Mouse (Mus musculus) CD4-positive, CD25-positive, alpha-beta regulatory T cell, adult 4 months (primary cell): Measurements from ENCODE around the gene Cdc25a. TPM values are rescaled to one million over a fixed set of nuclear protein-coding genes. Genes with fewer than 3 reads are reported as not detected.

ENCODE experiments used
- ATAC-seq: one replicate; pipeline ENCODE4 v1.8.0; 2017
- polyA plus RNA-seq, 2 experiments: library from polyadenylated mRNA; unstranded; fragments of 100-300 nt; shearing (Covaris generic); gene quantifications; one replicate each; pipeline ENCODE4 v1.2.1; 2017

The Cdc25a gene
- polyA plus RNA-seq, 2 experiments from 2014 or later = 7.0 to 7.4 TPM

DNA sequence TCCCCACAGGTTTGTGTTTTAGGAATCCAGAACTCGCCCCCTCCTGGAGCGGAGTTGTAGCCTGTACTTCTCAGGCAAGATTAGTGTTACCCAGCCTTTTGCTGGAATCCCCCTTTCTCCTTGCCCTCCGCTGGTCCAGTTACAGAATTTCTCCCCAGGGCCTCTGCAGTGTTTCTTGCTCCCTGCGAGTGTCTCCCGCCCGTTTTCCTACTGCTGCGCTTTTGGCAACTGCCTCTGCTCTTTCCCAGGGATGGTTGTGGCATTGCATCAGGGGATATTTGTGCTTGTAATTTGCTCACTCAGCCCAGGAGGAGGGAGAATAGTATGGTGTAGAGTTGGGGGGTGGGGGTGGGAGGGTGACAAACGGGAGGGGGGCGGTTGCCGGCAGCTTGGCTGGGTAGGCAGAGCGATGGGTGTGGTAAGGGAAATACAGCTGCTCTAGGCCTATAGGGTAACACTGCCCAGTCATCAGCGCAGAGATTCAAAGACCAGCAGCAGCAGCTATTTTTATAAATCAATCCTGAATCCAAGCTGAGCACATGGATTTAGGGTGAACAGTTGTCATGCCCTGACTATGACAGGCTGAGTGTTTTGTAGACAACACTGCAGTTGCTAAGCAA is 57.5 kb downstream of the Cdc25a start:
- no peak for ATAC-seq

DNA sequence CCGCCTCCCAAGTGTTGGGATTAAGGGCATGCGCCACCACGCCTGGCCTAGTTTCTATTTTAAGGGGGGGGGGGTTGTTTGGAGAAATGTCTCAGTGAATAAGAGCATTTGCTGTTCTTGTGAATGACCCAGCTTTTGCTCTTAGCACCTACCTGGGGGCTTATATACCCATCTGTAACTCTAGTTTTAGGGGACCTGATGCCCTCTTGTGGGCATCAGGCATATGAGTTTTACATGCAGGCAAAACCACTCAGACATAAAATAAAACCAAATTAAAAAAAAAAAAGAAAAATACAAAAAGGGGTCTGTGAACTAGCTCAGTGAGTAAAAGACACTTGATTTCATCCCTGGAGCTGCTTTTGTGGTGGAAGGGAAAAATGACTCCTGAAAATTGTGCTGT is 64.0 kb downstream of the Cdc25a start:
- ATAC-seq = no peak

DNA sequence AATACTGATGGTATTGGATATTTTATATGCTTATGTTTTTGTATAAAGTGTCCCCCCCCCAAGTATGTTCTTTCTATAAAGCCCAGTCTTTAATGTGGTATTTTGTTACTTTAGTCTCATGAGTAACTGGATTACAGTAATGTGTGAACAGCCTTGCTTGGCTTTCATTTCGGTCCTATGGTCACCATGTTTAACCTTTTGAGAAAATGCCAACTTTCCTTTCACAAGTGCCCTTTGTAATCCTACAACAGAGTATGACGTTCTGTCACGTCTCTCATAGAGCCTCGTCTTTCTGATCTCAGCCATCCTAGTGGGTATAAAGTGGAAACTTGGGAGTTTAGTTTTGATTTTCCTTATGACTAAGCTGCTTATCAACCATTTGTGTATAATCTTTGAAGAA is 67.4 kb downstream of the Cdc25a start:
- no peak for ATAC-seq

Other genes starting within 250 kb of the Cdc25a start
- under 1 TPM in 1 of 2 experiments, not detected in 1; 0.22 TPM for gene Fbxw24, start 249.5 kb upstream of the Cdc25a start, polyA plus RNA-seq
- gene Fbxw25, start 210.9 kb upstream of the Cdc25a start, polyA plus RNA-seq = not detected
- gene Fbxw18, start 172.9 kb upstream of the Cdc25a start, polyA plus RNA-seq = not detected
- not detected for gene Fbxw26, start 129.5 kb upstream of the Cdc25a start, polyA plus RNA-seq
- not detected for gene Fbxw27, start 84.9 kb upstream of the Cdc25a start, polyA plus RNA-seq
- not detected for gene Spink8, start 63.3 kb upstream of the Cdc25a start, polyA plus RNA-seq
- 10 to 100 TPM in 1 of 2 experiments, 1 to 10 TPM in 1; 8.8 to 15.1 TPM for gene Nme6, start 42.8 kb upstream of the Cdc25a start, polyA plus RNA-seq
- not detected for gene Camp, start 26.0 kb upstream of the Cdc25a start, polyA plus RNA-seq
- gene Map4, start 55.9 kb downstream of the Cdc25a start, polyA plus RNA-seq = 10 to 100 TPM; 36.8 to 41.0 TPM
- 10 to 100 TPM; 23.4 to 24.1 TPM for gene Smarcc1, start 242.1 kb downstream of the Cdc25a start, polyA plus RNA-seq
- gene Dhx30, start 242.3 kb downstream of the Cdc25a start, polyA plus RNA-seq = 100 to 1,000 TPM; 102 to 156 TPM